Mouse (Mus musculus) G1E (cell line): ENCODE results near the gene Tbxas1. TPM values are rescaled to one million over a fixed set of nuclear protein-coding genes. Genes with fewer than 3 reads are reported as not detected.

Experiments
- ATAC-seq: 2 replicates; pipeline ENCODE4 v1.8.0; 2016; ENCODE audit warnings: mild to moderate bottlenecking; ENCODE audit not compliant: insufficient number of reproducible peaks, poor library complexity, low FRiP score, severe bottlenecking; ENCODE audit errors: extremely low read depth
- DNase-seq: peaks from one replicate; pipeline ENCODE4 v3.0.0; 2012; ENCODE audit warnings: low spot score
- H3K27me3 ChIP-seq: 2 replicates; pipeline ENCODE4 v1.6.1; 2012; ENCODE audit warnings: mild to moderate bottlenecking, low read length, inconsistent platforms; ENCODE audit not compliant: insufficient read depth
- H3K36me3 ChIP-seq: replicated peaks from 2 replicates; pipeline ENCODE3; 2012; ENCODE audit warnings: mild to moderate bottlenecking, inconsistent platforms
- H3K4me1 ChIP-seq: 2 replicates; pipeline ENCODE4 v1.6.1; 2012; ENCODE audit warnings: low read depth, low read length, inconsistent platforms, mixed read lengths; ENCODE audit not compliant: insufficient read depth
- H3K4me3 ChIP-seq: 2 replicates; pipeline ENCODE4 v1.5.1; 2012; ENCODE audit warnings: low read depth, mild to moderate bottlenecking, inconsistent platforms, low read length, moderate library complexity, mixed read lengths
- H3K9me3 ChIP-seq: replicated peaks from 2 replicates; pipeline ENCODE4 v1.6.1; 2012; ENCODE audit warnings: inconsistent platforms
- CTCF ChIP-seq: IDR thresholded peaks from 2 replicates; pipeline ENCODE4 v1.5.1; 2012; ENCODE audit warnings: low read depth, low read length, inconsistent platforms, mixed read lengths
- GATA1 ChIP-seq: IDR thresholded peaks from 2 replicates; pipeline ENCODE4 v1.6.1; 2012; ENCODE audit warnings: borderline replicate concordance, low read length, inconsistent platforms, mixed read lengths
- GATA2 ChIP-seq: IDR thresholded peaks from 2 replicates; pipeline ENCODE4 v1.6.1; 2012; ENCODE audit warnings: low read depth, low read length, inconsistent platforms, borderline replicate concordance
- POLR2AphosphoS5 ChIP-seq: IDR thresholded peaks from 2 replicates; pipeline ENCODE4 v1.6.1; 2012; ENCODE audit warnings: low read depth, low read length, inconsistent platforms; ENCODE audit not compliant: insufficient replicate concordance
- TAL1 ChIP-seq: conservative IDR thresholded peaks from 2 replicates; pipeline ENCODE4 v1.6.1; 2012; ENCODE audit warnings: low read depth, low read length, inconsistent platforms, mixed read lengths
- polyA plus RNA-seq: library from polyadenylated mRNA; stranded (reverse); fragments of >175 nt; gene quantifications from 2 replicates; pipeline ENCODE4 v1.2.3, GENCODE M21; 2012
- total RNA-seq, 2 experiments: library from RNA; stranded (forward) in 1 of 2; stranded (reverse) in 1 of 2; fragments of 200-1000 nt in 1 of 2; fragments of >200 nt in 1 of 2; fragmentation: Nextera tagmentation in 1 of 2; gene quantifications; 2 replicates each; pipeline ENCODE4 v1.2.3; 2014 to 2017

Tbxas1 gene
- total and polyA plus RNA-seq, 3 experiments = 1.2 to 13.2 (median 3.2) TPM

GRCm38 (mm10) chr6:39054206-39054864, 179.1 kb downstream of the Tbxas1 start:
- Histone ChIP-seq H3K36me3 (no peaks in the 10 kb centered on the region), H3K4me3 (no peak overlapping the region), H3K27me3 (peaks cover 47% of the 10 kb centered on the region), H3K9me3 (no peaks in the 10 kb centered on the region), H3K4me1 (peaks cover 38% of the 10 kb centered on the region)
- no peak for DNase-seq
- ATAC-seq = no peak
- no peak for TF ChIP-seq GATA2
- no peak for TF ChIP-seq GATA1
- no peak for TF ChIP-seq CTCF
- no peak for TF ChIP-seq TAL1
- no peak for TF ChIP-seq POLR2AphosphoS5

GRCm38 (mm10) chr6:39054878-39055508, 179.8 kb downstream of the Tbxas1 start:
- H3K4me3 ChIP-seq = no peak overlapping the region
- H3K4me1 ChIP-seq = peaks cover 44% of the 10 kb centered on the region
- TF ChIP-seq GATA2 (no peak), GATA1 (no peak), POLR2AphosphoS5 (no peak), CTCF (no peak), TAL1 (no peak)
- H3K36me3 ChIP-seq = no peaks in the 10 kb centered on the region
- no peaks in the 10 kb centered on the region for H3K9me3 ChIP-seq
- peaks cover 41% of the 10 kb centered on the region for H3K27me3 ChIP-seq
- DNase-seq = no peak
- no peak for ATAC-seq

DNA sequence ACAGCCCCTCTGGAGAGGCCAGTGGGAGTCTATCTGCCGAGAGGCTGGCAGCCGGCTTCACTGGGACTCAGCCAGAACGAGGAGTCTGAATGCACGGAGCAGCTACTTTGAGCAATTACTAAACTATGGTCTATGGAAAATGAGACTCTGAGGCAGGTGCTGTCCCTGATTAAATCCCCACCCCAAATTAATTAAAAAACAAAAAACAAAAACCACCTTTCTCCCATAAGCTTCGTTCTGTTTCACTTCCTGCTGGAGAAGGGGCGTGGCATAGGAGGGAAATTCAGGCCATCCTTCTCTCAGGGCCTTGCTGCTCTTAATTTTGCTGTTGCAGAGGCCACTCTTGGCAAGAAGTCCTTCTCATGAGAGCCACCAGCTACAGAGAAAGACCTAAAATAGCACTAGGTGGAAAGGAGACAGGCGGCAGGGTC, 180.6 kb downstream of the Tbxas1 start:
- no peaks in the 10 kb centered on the region for H3K36me3 ChIP-seq
- peaks cover 34% of the 10 kb centered on the region for H3K27me3 ChIP-seq
- H3K9me3 ChIP-seq = no peaks in the 10 kb centered on the region
- DNase-seq (no peak), ATAC-seq (no peak)
- peak overlapping the region; percentile 21; the same call in 1 of the 2 replicates for H3K4me3 ChIP-seq
- TF ChIP-seq CTCF = no peak
- TF ChIP-seq TAL1 = no peak
- no peak for TF ChIP-seq GATA2
- TF ChIP-seq GATA1 = no peak
- no peak for TF ChIP-seq POLR2AphosphoS5
- peaks cover 53% of the 10 kb centered on the region for H3K4me1 ChIP-seq

DNA sequence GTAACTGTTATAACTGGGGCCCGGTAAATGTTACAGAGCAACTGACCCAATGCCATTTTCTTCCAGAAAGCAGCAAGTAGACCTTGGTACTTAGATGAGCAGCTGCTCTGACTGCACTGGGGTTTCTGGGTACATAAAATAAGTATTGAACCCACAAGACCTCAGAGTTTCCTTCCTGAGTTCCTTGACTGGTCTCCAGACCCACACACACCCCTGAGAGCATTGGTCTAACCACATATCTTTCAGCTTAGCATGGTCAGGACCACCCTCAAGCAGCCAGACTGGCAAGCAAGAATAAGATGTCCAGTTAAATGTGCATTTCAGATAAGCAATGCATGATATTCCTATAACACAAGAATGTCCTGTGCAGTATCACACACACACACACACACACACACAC, 182.0 kb downstream of the Tbxas1 start:
- DNase-seq = no peak
- Histone ChIP-seq H3K27me3 (peaks cover 23% of the 10 kb centered on the region), H3K4me1 (peaks cover 59% of the 10 kb centered on the region), H3K36me3 (no peaks in the 10 kb centered on the region), H3K4me3 (no peak overlapping the region), H3K9me3 (no peaks in the 10 kb centered on the region)
- no peak for ATAC-seq
- TF ChIP-seq POLR2AphosphoS5 (no peak), TAL1 (no peak), GATA2 (no peak), GATA1 (no peak), CTCF (no peak)

GRCm38 (mm10) chr6:39058389-39058788, 183.2 kb downstream of the Tbxas1 start:
- no peak for DNase-seq
- H3K9me3 ChIP-seq = no peaks in the 10 kb centered on the region
- H3K4me1 ChIP-seq = peaks cover 59% of the 10 kb centered on the region
- no peak for ATAC-seq
- TF ChIP-seq POLR2AphosphoS5 (no peak), TAL1 (no peak), GATA2 (no peak), CTCF (peak; percentile 8; the same call in 1 of the 2 replicates), GATA1 (no peak)
- no peak overlapping the region for H3K4me3 ChIP-seq
- H3K36me3 ChIP-seq = no peaks in the 10 kb centered on the region
- peaks cover 13% of the 10 kb centered on the region for H3K27me3 ChIP-seq

- ATAC-seq = no peak
These were observed 183.7 kb downstream of the Tbxas1 start for GRCm38 (mm10) chr6:39058936-39059335.

More at GRCm38 (mm10) chr6:39058936-39059335, 183.7 kb downstream of the Tbxas1 start:
- no peak for TF ChIP-seq TAL1
- no peak for TF ChIP-seq CTCF
- no peak for TF ChIP-seq GATA1
- no peak for TF ChIP-seq POLR2AphosphoS5
- no peak for TF ChIP-seq GATA2
- DNase-seq = no peak
- Histone ChIP-seq H3K4me3 (no peak overlapping the region), H3K9me3 (peaks cover 3% of the 10 kb centered on the region; the same call in 1 of the 2 replicates), H3K27me3 (peaks cover 13% of the 10 kb centered on the region; the same call in 1 of the 2 replicates), H3K36me3 (no peaks in the 10 kb centered on the region), H3K4me1 (peaks cover 61% of the 10 kb centered on the region)
